Comparison of ENCODE assay signal across 18 mouse cellular contexts in genomic region chr10:42698375-42698774, GRCm38 (mm10).
DNase-seq lines count a peak whose midpoint lies in the region; ATAC-seq and TF ChIP-seq lines count a peak whose summit lies in the region.
"Had no signal": no experiment of that assay in that cellular context is flagged by ENCODE, and none has a peak within 500 bp of the region (broad histone marks: within the 10 kb centered on the region; RNA-seq: fewer than 3 reads in every experiment).

No protein-coding gene starts in this region.

- no peak for TF ChIP-seq POLR2A in small intestine, adult 2 months (IDR thresholded peaks at IDR 0.05; ENCODE audit: low read depth, low read length)

- no peaks in the 10 kb centered on the region for H3K4me1 ChIP-seq in intestine, embryonic 15.5 days (replicated peaks)
- H3K4me1 ChIP-seq in small intestine, adult 2 months (ENCODE audit: control insufficient read depth, insufficient read depth, insufficient read length, low read length) = peaks cover 5% of the 10 kb centered on the region; the same call in 1 of the 2 replicates
- H3K4me1 ChIP-seq: embryonic facial prominence, embryonic 15.5 days; heart, embryonic 12.5 days; hindbrain, embryonic 10.5 days had no signal

- no peak for TF ChIP-seq CTCF in small intestine, adult 2 months (IDR thresholded peaks at IDR 0.05; ENCODE audit: extremely low read depth, insufficient read length, insufficient replicate concordance, low read depth, low read length)

- peak; percentile 28 for DNase-seq in CD4-positive helper T cell, adult 2 months (ENCODE audit: low read depth, low spot score)
- peak; percentile 42 for DNase-seq in thymus, postnatal 4 days
- no peak for DNase-seq in right cerebral cortex, postnatal 10 days (ENCODE audit: low spot score in 2 of 2)
- DNase-seq: adrenal gland, adult 2 months; adrenal gland, postnatal 36 days; cerebellum, adult 2 months; cerebellum, postnatal 14 days; embryo, embryonic 11 days; gastrocnemius, adult 2 months had no signal

- no peak overlapping the region for H3K4me2 ChIP-seq in intestine, embryonic 15.5 days (replicated peaks)
- H3K4me2 ChIP-seq: embryonic facial prominence, embryonic 15.5 days; heart, embryonic 12.5 days had no signal

- no peaks in the 10 kb centered on the region for H3K9me3 ChIP-seq in intestine, embryonic 15.5 days
- H3K9me3 ChIP-seq: embryonic facial prominence, embryonic 15.5 days; forebrain, embryonic 10.5 days; heart, embryonic 12.5 days; hindbrain, embryonic 10.5 days had no signal

- no peak overlapping the region for H3K9ac ChIP-seq in intestine, embryonic 15.5 days
- H3K9ac ChIP-seq: embryonic facial prominence, embryonic 15.5 days; heart, embryonic 12.5 days had no signal

- no peaks in the 10 kb centered on the region for H3K36me3 ChIP-seq in intestine, embryonic 15.5 days
- peaks cover 42% of the 10 kb centered on the region for H3K36me3 ChIP-seq in small intestine, adult 2 months (ENCODE audit: control insufficient read depth, insufficient read depth, low read length)
- H3K36me3 ChIP-seq: embryonic facial prominence, embryonic 15.5 days had no signal

- no peak overlapping the region; the same call in 1 of the 2 replicates for H3K27ac ChIP-seq in intestine, embryonic 15.5 days
- H3K27ac ChIP-seq in small intestine, adult 2 months (ENCODE audit: insufficient read depth, low read depth, low read length) = peak overlapping the region; percentile 75
- H3K27ac ChIP-seq: embryonic facial prominence, embryonic 15.5 days; forebrain, embryonic 10.5 days; gastrocnemius, adult 2 months; hindbrain, embryonic 10.5 days had no signal

- H3K4me3 ChIP-seq in intestine, embryonic 15.5 days (replicated peaks) = no peak overlapping the region
- peak overlapping the region; percentile 10; the same call in 1 of the 2 replicates for H3K4me3 ChIP-seq in small intestine, adult 2 months (ENCODE audit: low read depth, low read length)
- H3K4me3 ChIP-seq: embryonic facial prominence, embryonic 15.5 days; erythroblast, embryonic 14.5 days; forebrain, embryonic 10.5 days; gastrocnemius, adult 2 months; heart, embryonic 12.5 days; hindbrain, embryonic 10.5 days had no signal

- H3K27me3 ChIP-seq in intestine, embryonic 15.5 days (replicated peaks) = no peaks in the 10 kb centered on the region
- no peaks in the 10 kb centered on the region for H3K27me3 ChIP-seq in small intestine, adult 2 months (ENCODE audit: control insufficient read depth, insufficient read depth, low read length)
- H3K27me3 ChIP-seq: embryonic facial prominence, embryonic 15.5 days; heart, embryonic 12.5 days had no signal

- ATAC-seq in intestine, embryonic 15.5 days = peak; percentile 59
- ATAC-seq in megakaryocyte-erythroid progenitor cell, adult 5-6 weeks (replicated peaks; ENCODE audit: low FRiP score, low TSS enrichment, poor library complexity, severe bottlenecking) = no peak
- ATAC-seq: forebrain, embryonic 14.5 days had no signal

- WGBS in intestine, embryonic 15.5 days = 65% methylated on average over 9 of the region's 9 CpGs
- 26% methylated on average over 9 of the region's 9 CpGs for WGBS in small intestine, adult 2 months

Comparison
In these comparisons a context has a peak if more than half of its experiments do, and no peak if none do; other contexts are left out.
1. DNase-seq: peak in CD4-positive helper T cell, adult 2 months (single experiment) and thymus, postnatal 4 days (single experiment); none in right cerebral cortex, postnatal 10 days (0 of 2).